Mouse (Mus musculus) forebrain, embryonic 11.5 days (tissue): ENCODE measurements at regions not wholly inside any gene's neighbourhood (a gene's known extent, or its start where the extent isn't known, plus 50 kb on each side); places are given as distances from the start of the nearest gene placed in this dataset.

ENCODE experiments used
- ATAC-seq: fragments of 200-750 bp; cut with Nextera tagmentation; replicated peaks from 2 replicates; pipeline ENCODE4 v1.8.0; 2017; ENCODE audit warnings: moderate TSS enrichment; ENCODE audit not compliant: low FRiP score
- DNase-seq: peaks from one replicate; pipeline ENCODE4 v3.0.0-alpha.2; 2017; ENCODE audit warnings: low spot score
- H3K27ac ChIP-seq: fragments of 300-500 bp; sonication (generic); 2 replicates; pipeline ENCODE4 v1.5.1; 2014; ENCODE audit warnings: low read depth, low read length
- H3K27me3 ChIP-seq: fragments of 300-500 bp; sonication (generic); 2 replicates; pipeline ENCODE4 v1.6.1; 2014; ENCODE audit warnings: mild to moderate bottlenecking, low read length, mixed read lengths; ENCODE audit not compliant: control insufficient read depth, insufficient read depth
- H3K36me3 ChIP-seq: fragments of 300-500 bp; sonication (generic); 2 replicates; pipeline ENCODE4 v1.6.1; 2014; ENCODE audit warnings: mild to moderate bottlenecking, low read length, moderate library complexity, mixed read lengths; ENCODE audit not compliant: control insufficient read depth, insufficient read depth
- H3K4me1 ChIP-seq: fragments of 300-500 bp; sonication (generic); replicated peaks from 2 replicates; pipeline ENCODE4 v1.6.1; 2014; ENCODE audit warnings: low read length, mixed read lengths; ENCODE audit not compliant: control insufficient read depth, insufficient read depth
- H3K4me2 ChIP-seq: fragments of 300-500 bp; sonication (generic); 2 replicates; pipeline ENCODE4 v1.6.1; 2014; ENCODE audit warnings: low read depth, mild to moderate bottlenecking, low read length, moderate library complexity, mixed read lengths; ENCODE audit not compliant: severe bottlenecking
- H3K4me3 ChIP-seq: fragments of 300-500 bp; sonication (generic); 2 replicates; pipeline ENCODE4 v1.5.1; 2014; ENCODE audit warnings: low read depth, low read length
- H3K9ac ChIP-seq: fragments of 300-500 bp; sonication (generic); 2 replicates; pipeline ENCODE4 v1.6.1; 2014; ENCODE audit warnings: low read length
- H3K9me3 ChIP-seq: fragments of 300-500 bp; sonication (generic); 2 replicates; pipeline ENCODE4 v1.6.1; 2016; ENCODE audit warnings: low read length, mixed read lengths; ENCODE audit not compliant: control insufficient read depth
- WGBS: fragments of 180-500 bp; shearing (Covaris S2); extraction: QIAGEN DNeasy Blood & Tissue Kit; methylation state at CpG from one replicate; pipeline ENCODE4 v1.1.7; 2014; 5-methylcytosine and 5-hydroxymethylcytosine counted together

GRCm38 (mm10) chr10:26630196-26630760, 122.9 kb upstream of the Arhgap18 start:
- H3K9me3 ChIP-seq: no peaks in the 10 kb centered on the region
- H3K36me3 ChIP-seq: no peaks in the 10 kb centered on the region
- DNase-seq: no peak
- H3K27me3 ChIP-seq: no peaks in the 10 kb centered on the region
- no peak overlapping the region for H3K9ac ChIP-seq
- ATAC-seq: no peak
- H3K4me1 ChIP-seq: no peaks in the 10 kb centered on the region
- no peak overlapping the region for H3K27ac ChIP-seq
- H3K4me3 ChIP-seq: no peak overlapping the region
- no peak overlapping the region for H3K4me2 ChIP-seq
- 75% methylated on average over 4 of the region's 4 CpGs for WGBS

GRCm38 (mm10) chr10:26632266-26632665, 121.0 kb upstream of the Arhgap18 start:
- Histone ChIP-seq H3K27ac (no peak overlapping the region), H3K4me2 (no peak overlapping the region), H3K4me3 (no peak overlapping the region), H3K4me1 (no peaks in the 10 kb centered on the region), H3K9ac (no peak overlapping the region), H3K36me3 (no peaks in the 10 kb centered on the region), H3K27me3 (no peaks in the 10 kb centered on the region), H3K9me3 (no peaks in the 10 kb centered on the region)
- ATAC-seq (no peak), DNase-seq (no peak)
- 91% methylated on average over 5 of the region's 5 CpGs for WGBS

GRCm38 (mm10) chr10:26637459-26637858, 115.8 kb upstream of the Arhgap18 start:
- no peak overlapping the region for H3K27ac ChIP-seq
- no peak overlapping the region for H3K4me2 ChIP-seq
- no peak overlapping the region for H3K9ac ChIP-seq
- 26% methylated on average over 3 of the region's 3 CpGs for WGBS
- H3K36me3 ChIP-seq: no peaks in the 10 kb centered on the region
- no peak overlapping the region for H3K4me3 ChIP-seq
- DNase-seq (no peak), ATAC-seq (no peak)
- no peaks in the 10 kb centered on the region for H3K9me3 ChIP-seq
- H3K4me1 ChIP-seq: no peaks in the 10 kb centered on the region
- no peaks in the 10 kb centered on the region for H3K27me3 ChIP-seq

GRCm38 (mm10) chr10:26638056-26638455, 115.2 kb upstream of the Arhgap18 start:
- DNase-seq: no peak
- H3K4me2 ChIP-seq: no peak overlapping the region

GRCm38 (mm10) chr10:26639118-26639517, 114.1 kb upstream of the Arhgap18 start:
- Histone ChIP-seq H3K4me2 (no peak overlapping the region), H3K27ac (no peak overlapping the region), H3K36me3 (no peaks in the 10 kb centered on the region), H3K4me1 (no peaks in the 10 kb centered on the region), H3K4me3 (no peak overlapping the region), H3K27me3 (no peaks in the 10 kb centered on the region), H3K9ac (no peak overlapping the region), H3K9me3 (no peaks in the 10 kb centered on the region)
- DNase-seq: no peak
- 86% methylated on average over 3 of the region's 3 CpGs for WGBS
- no peak for ATAC-seq

More at GRCm38 (mm10) chr10:26638056-26638455, 115.2 kb upstream of the Arhgap18 start:
- no peak overlapping the region for H3K9ac ChIP-seq
- no peaks in the 10 kb centered on the region for H3K9me3 ChIP-seq
- no peaks in the 10 kb centered on the region for H3K36me3 ChIP-seq
- H3K4me1 ChIP-seq: no peaks in the 10 kb centered on the region
- no peak overlapping the region for H3K4me3 ChIP-seq
- WGBS: 67% methylated on average over 4 of the region's 4 CpGs
- no peaks in the 10 kb centered on the region for H3K27me3 ChIP-seq
- H3K27ac ChIP-seq: no peak overlapping the region
- no peak for ATAC-seq

GRCm38 (mm10) chr10:26653103-26653502, 100.1 kb upstream of the Arhgap18 start:
- Histone ChIP-seq H3K4me1 (no peaks in the 10 kb centered on the region), H3K4me3 (no peak overlapping the region), H3K27ac (no peak overlapping the region), H3K9ac (no peak overlapping the region), H3K36me3 (no peaks in the 10 kb centered on the region), H3K9me3 (no peaks in the 10 kb centered on the region), H3K27me3 (no peaks in the 10 kb centered on the region), H3K4me2 (no peak overlapping the region)
- no peak for ATAC-seq
- 62% methylated on average over 1 of the region's 1 CpGs for WGBS
- DNase-seq: no peak

- H3K4me2 ChIP-seq: no peak overlapping the region
- H3K9ac ChIP-seq: no peak overlapping the region
- H3K4me3 ChIP-seq: no peak overlapping the region
- H3K27me3 ChIP-seq: no peaks in the 10 kb centered on the region
- DNase-seq (no peak), ATAC-seq (no peak)
- H3K4me1 ChIP-seq: no peaks in the 10 kb centered on the region
- H3K27ac ChIP-seq: no peak overlapping the region
- no peaks in the 10 kb centered on the region for H3K9me3 ChIP-seq
- no peaks in the 10 kb centered on the region for H3K36me3 ChIP-seq
These were observed 89.0 kb upstream of the Arhgap18 start for GRCm38 (mm10) chr10:26664270-26664669.

GRCm38 (mm10) chr10:26679500-26680227, 73.6 kb upstream of the Arhgap18 start:
- Histone ChIP-seq H3K27ac (no peak overlapping the region), H3K9me3 (no peaks in the 10 kb centered on the region), H3K4me1 (no peaks in the 10 kb centered on the region), H3K4me2 (no peak overlapping the region), H3K9ac (no peak overlapping the region), H3K36me3 (no peaks in the 10 kb centered on the region), H3K27me3 (no peaks in the 10 kb centered on the region), H3K4me3 (no peak overlapping the region)
- ATAC-seq: no peak
- DNase-seq: no peak
- 66% methylated on average over 4 of the region's 4 CpGs for WGBS

- Histone ChIP-seq H3K36me3 (no peaks in the 10 kb centered on the region), H3K9ac (no peak overlapping the region), H3K9me3 (no peaks in the 10 kb centered on the region), H3K4me3 (no peak overlapping the region), H3K4me2 (peak overlapping the region; percentile 80; the same call in 1 of the 2 replicates), H3K27ac (no peak overlapping the region), H3K4me1 (0 out of 2 replicates have a peak, but pooled peaks cover 3% of the 10 kb centered on the region), H3K27me3 (no peaks in the 10 kb centered on the region)
- DNase-seq (no peak), ATAC-seq (peak; percentile 37; the same call in 1 of the 2 replicates)
- 66% methylated on average over 2 of the region's 2 CpGs for WGBS
These were observed 58.5 kb upstream of the Arhgap18 start for GRCm38 (mm10) chr10:26694761-26695160.
